Mouse (Mus musculus) liver, adult 2 months (tissue): ENCODE measurements around the gene Atp1b2. TPM values are rescaled to one million over a fixed set of nuclear protein-coding genes. Genes with fewer than 3 reads are reported as not detected.

ENCODE experiments used
- DNase-seq: peaks from one replicate; pipeline ENCODE4 v3.0.0-alpha.2; 2011; ENCODE audit warnings: low read depth, low spot score; ENCODE audit errors: extremely low read depth
- H3K27ac ChIP-seq: fragments of 200-500 bp; replicated peaks from 2 replicates; pipeline ENCODE4 v1.5.1; 2012; ENCODE audit warnings: low read depth, mild to moderate bottlenecking, control low read depth, inconsistent platforms, low read length; ENCODE audit not compliant: insufficient read depth
- H3K27me3 ChIP-seq: fragments of 200-500 bp; 2 replicates; pipeline ENCODE4 v1.6.1; 2012; ENCODE audit warnings: mild to moderate bottlenecking, moderate library complexity, low read length, inconsistent platforms; ENCODE audit not compliant: control insufficient read depth, insufficient read depth
- H3K36me3 ChIP-seq: fragments of 200-500 bp; 2 replicates; pipeline ENCODE4 v1.6.1; 2012; ENCODE audit warnings: low read length, inconsistent platforms; ENCODE audit not compliant: control insufficient read depth, insufficient read depth
- H3K4me1 ChIP-seq: fragments of 200-500 bp; 2 replicates; pipeline ENCODE4 v1.6.1; 2011; ENCODE audit warnings: low read length; ENCODE audit not compliant: control insufficient read depth, insufficient read depth
- H3K4me3 ChIP-seq: fragments of 200-500 bp; 2 replicates; pipeline ENCODE4 v1.5.1; 2011; ENCODE audit warnings: low read depth, mild to moderate bottlenecking, control low read depth, low read length, moderate library complexity; ENCODE audit not compliant: insufficient read depth
- H3K79me2 ChIP-seq: fragments of 200-500 bp; 2 replicates; pipeline ENCODE4 v1.6.1; 2012; ENCODE audit warnings: inconsistent platforms, mild to moderate bottlenecking, low read length, moderate library complexity; ENCODE audit not compliant: control insufficient read depth, insufficient read depth
- H3K9ac ChIP-seq: fragments of 200-500 bp; 2 replicates; pipeline ENCODE4 v1.6.1; 2012; ENCODE audit warnings: low read depth, mild to moderate bottlenecking, control low read depth, inconsistent platforms, low read length
- CTCF ChIP-seq: fragments of 200-500 bp; IDR thresholded peaks from 2 replicates; pipeline ENCODE4 v1.5.1; 2011; ENCODE audit warnings: low read depth, low read length, control low read depth
- POLR2A ChIP-seq: fragments of 200-500 bp; IDR thresholded peaks from 2 replicates; pipeline ENCODE4 v1.6.1; 2011; ENCODE audit warnings: low read length, control low read depth; ENCODE audit not compliant: insufficient read depth; ENCODE audit errors: extremely low read depth
- WGBS: fragments of 180-500 bp; shearing (Covaris S2); methylation state at CpG from one replicate; pipeline ENCODE4 v1.1.7; 2018; 5-methylcytosine and 5-hydroxymethylcytosine counted together
- polyA plus RNA-seq: library from polyadenylated mRNA; depleted of rRNA; stranded (reverse); fragments of >200 nt; gene quantifications from 2 replicates; pipeline ENCODE4 v1.2.3, GENCODE M21; 2012; rRNA removed
- total RNA-seq: library from RNA; depleted of rRNA; stranded (reverse); fragments of >200 nt; gene quantifications from 2 replicates; pipeline ENCODE4 v1.2.3, GENCODE M21; 2014; rRNA removed

The Atp1b2 gene
- total and polyA plus RNA-seq, 2 experiments = 0.18 to 0.40 TPM

DNA sequence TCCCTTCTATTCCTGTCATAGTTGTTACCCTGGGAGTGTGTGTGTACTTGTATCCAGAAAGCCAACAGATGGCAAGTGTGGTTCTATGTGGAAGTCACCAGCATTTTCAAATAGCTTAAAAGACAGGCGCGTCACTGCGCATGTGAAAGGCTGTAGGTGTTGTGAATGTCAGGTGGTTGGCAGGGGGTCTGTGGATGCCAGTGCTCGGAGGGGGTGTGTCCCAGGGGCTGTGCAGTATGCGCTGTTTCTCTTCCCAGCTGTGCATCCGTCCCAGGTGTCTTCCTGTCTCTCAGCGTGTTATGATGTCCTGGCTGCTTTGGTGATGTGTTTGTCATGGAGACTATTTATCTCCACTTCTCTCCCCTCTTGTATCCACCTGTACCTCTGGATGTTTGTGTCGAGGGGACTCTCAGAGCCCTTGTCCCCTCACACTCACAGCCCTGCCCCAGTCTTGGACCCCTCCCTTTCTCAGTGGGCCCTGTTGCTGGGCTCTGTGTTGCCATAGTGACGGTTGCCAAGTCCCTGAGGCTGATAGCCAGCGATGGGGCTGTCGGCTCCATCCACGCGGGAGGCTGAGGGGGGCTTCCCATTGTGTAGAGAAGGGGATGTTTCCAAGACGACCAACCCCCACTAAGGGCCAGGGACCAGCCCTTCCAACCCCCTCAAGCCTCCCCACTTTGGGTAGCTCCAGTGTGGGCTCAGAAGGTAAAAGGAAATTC is 53.0 kb downstream of the Atp1b2 start:
- 0 out of 2 replicates have a peak, but pooled peaks cover under 1% of the 10 kb centered on the region for H3K27me3 ChIP-seq
- H3K36me3 ChIP-seq = no peaks in the 10 kb centered on the region
- no peak overlapping the region for H3K27ac ChIP-seq
- H3K79me2 ChIP-seq = no peaks in the 10 kb centered on the region
- H3K4me3 ChIP-seq = no peak overlapping the region
- H3K9ac ChIP-seq = no peak overlapping the region
- WGBS = 37% methylated on average over 14 of the region's 14 CpGs
- TF ChIP-seq CTCF (no peak), POLR2A (no peak)
- no peak for DNase-seq
- no peaks in the 10 kb centered on the region for H3K4me1 ChIP-seq

DNA sequence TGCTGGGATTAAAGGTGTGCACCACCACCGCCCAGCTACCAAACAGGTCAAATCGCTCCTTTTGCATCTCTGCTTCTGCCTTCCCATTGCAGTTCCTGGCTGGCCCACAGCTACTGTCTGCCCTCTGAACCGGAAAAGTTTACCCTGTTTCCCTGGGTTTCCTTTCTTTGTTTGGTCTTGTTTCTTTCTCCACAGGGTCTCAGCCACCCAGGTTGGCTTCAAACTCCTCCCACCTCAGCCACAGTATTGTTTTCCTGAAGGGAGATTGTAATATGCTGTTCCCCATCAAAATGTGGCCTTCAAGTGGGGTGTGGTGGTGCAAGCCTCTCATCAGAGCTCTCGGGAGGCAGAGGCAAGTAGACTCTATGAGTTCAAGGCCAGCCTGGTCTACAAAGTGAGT is 54.4 kb downstream of the Atp1b2 start:
- H3K27me3 ChIP-seq = 0 out of 2 replicates have a peak, but pooled peaks cover 2% of the 10 kb centered on the region
- peaks cover 5% of the 10 kb centered on the region for H3K4me1 ChIP-seq
- TF ChIP-seq POLR2A (no peak), CTCF (no peak)
- DNase-seq = no peak
- no peaks in the 10 kb centered on the region for H3K36me3 ChIP-seq
- no peak overlapping the region for H3K9ac ChIP-seq
- no peaks in the 10 kb centered on the region for H3K79me2 ChIP-seq
- H3K27ac ChIP-seq = no peak overlapping the region
- WGBS = 65% methylated on average over 4 of the region's 4 CpGs
- no peak overlapping the region for H3K4me3 ChIP-seq

Other genes with a start within 250 kb of the Atp1b2 start
Only the 30 nearest of the 32 such genes appear.
- 86.6 and 91.5 TPM in 2 replicates for gene Naa38, start 210.5 kb downstream of the Atp1b2 start, total RNA-seq
- 133 and 150 TPM in 2 replicates for gene Naa38, start 210.5 kb downstream of the Atp1b2 start, polyA plus RNA-seq
- 33.9 and 40.7 TPM in 2 replicates for gene Cyb5d1, start 210.3 kb downstream of the Atp1b2 start, total RNA-seq
- 21.1 and 22.1 TPM in 2 replicates for gene Cyb5d1, start 210.3 kb downstream of the Atp1b2 start, polyA plus RNA-seq
- gene Tmem88, start 207.7 kb downstream of the Atp1b2 start, total RNA-seq = 1.3 and 1.7 TPM in 2 replicates
- gene Tmem88, start 207.7 kb downstream of the Atp1b2 start, polyA plus RNA-seq = 6.7 and 8.5 TPM in 2 replicates
- gene Kdm6b, start 192.3 kb downstream of the Atp1b2 start, total RNA-seq = 1.6 and 2.3 TPM in 2 replicates
- gene Kdm6b, start 192.3 kb downstream of the Atp1b2 start, polyA plus RNA-seq = 4.2 and 4.6 TPM in 2 replicates
- gene Dnah2, start 56.8 kb downstream of the Atp1b2 start, total RNA-seq = under 0.01 and 0.09 TPM in 2 replicates
- 0.02 TPM in 2 replicates for gene Dnah2, start 56.8 kb downstream of the Atp1b2 start, polyA plus RNA-seq
- gene Efnb3, start 45.7 kb downstream of the Atp1b2 start, total RNA-seq = under 0.01 TPM in 1 of 2 replicates, not detected in the other
- 0.11 and 0.17 TPM in 2 replicates for gene Efnb3, start 45.7 kb downstream of the Atp1b2 start, polyA plus RNA-seq
- 5.6 and 6.4 TPM in 2 replicates for gene Wrap53, start 25.7 kb downstream of the Atp1b2 start, total RNA-seq
- 10.7 and 11.2 TPM in 2 replicates for gene Wrap53, start 25.7 kb downstream of the Atp1b2 start, polyA plus RNA-seq
- gene Trp53, start 25.6 kb downstream of the Atp1b2 start, total RNA-seq = 3.7 and 6.2 TPM in 2 replicates
- 23.5 and 35.4 TPM in 2 replicates for gene Trp53, start 25.6 kb downstream of the Atp1b2 start, polyA plus RNA-seq
- gene Shbg, start 12.0 kb upstream of the Atp1b2 start, total RNA-seq = not detected in 2 replicates
- gene Shbg, start 12.0 kb upstream of the Atp1b2 start, polyA plus RNA-seq = 0.18 TPM in 1 of 2 replicates, not detected in the other
- 12.3 and 19.4 TPM in 2 replicates for gene Sat2, start 16.1 kb upstream of the Atp1b2 start, total RNA-seq
- gene Sat2, start 16.1 kb upstream of the Atp1b2 start, polyA plus RNA-seq = 10.8 and 12.8 TPM in 2 replicates
- gene Fxr2, start 27.0 kb upstream of the Atp1b2 start, total RNA-seq = 18.1 and 19.9 TPM in 2 replicates
- gene Fxr2, start 27.0 kb upstream of the Atp1b2 start, polyA plus RNA-seq = 24.2 and 33.9 TPM in 2 replicates
- not detected in 2 replicates for gene Sox15, start 49.4 kb upstream of the Atp1b2 start, total RNA-seq
- 0.21 TPM in 1 of 2 replicates, not detected in the other for gene Sox15, start 49.4 kb upstream of the Atp1b2 start, polyA plus RNA-seq
- gene Mpdu1, start 56.7 kb upstream of the Atp1b2 start, total RNA-seq = 49.9 and 53.5 TPM in 2 replicates
- gene Mpdu1, start 56.7 kb upstream of the Atp1b2 start, polyA plus RNA-seq = 100 and 115 TPM in 2 replicates
- gene Cd68, start 60.2 kb upstream of the Atp1b2 start, total RNA-seq = 4.5 and 6.0 TPM in 2 replicates
- gene Cd68, start 60.2 kb upstream of the Atp1b2 start, polyA plus RNA-seq = 6.1 and 14.8 TPM in 2 replicates
- 370 and 386 TPM in 2 replicates for gene Eif4a1, start 66.5 kb upstream of the Atp1b2 start, total RNA-seq
- 184 and 221 TPM in 2 replicates for gene Eif4a1, start 66.5 kb upstream of the Atp1b2 start, polyA plus RNA-seq
- gene Senp3, start 76.1 kb upstream of the Atp1b2 start, total RNA-seq = 26.2 and 31.9 TPM in 2 replicates
- gene Senp3, start 76.1 kb upstream of the Atp1b2 start, polyA plus RNA-seq = 17.5 and 25.8 TPM in 2 replicates
- gene Tnfsf13, start 79.8 kb upstream of the Atp1b2 start, total RNA-seq = 1.0 and 1.4 TPM in 2 replicates
- 0.58 and 1.1 TPM in 2 replicates for gene Tnfsf13, start 79.8 kb upstream of the Atp1b2 start, polyA plus RNA-seq
- gene Tnfsf12, start 89.9 kb upstream of the Atp1b2 start, total RNA-seq = 2.6 and 3.0 TPM in 2 replicates
- 9.5 and 18.0 TPM in 2 replicates for gene Tnfsf12, start 89.9 kb upstream of the Atp1b2 start, polyA plus RNA-seq
- 2.5 and 3.4 TPM in 2 replicates for gene Tnfsfm13, start 90.2 kb upstream of the Atp1b2 start, total RNA-seq
- 2.6 and 3.6 TPM in 2 replicates for gene Tnfsfm13, start 90.2 kb upstream of the Atp1b2 start, polyA plus RNA-seq
- 10.0 and 12.6 TPM in 2 replicates for gene Polr2a, start 152.7 kb upstream of the Atp1b2 start, total RNA-seq
- 9.9 and 10.6 TPM in 2 replicates for gene Polr2a, start 152.7 kb upstream of the Atp1b2 start, polyA plus RNA-seq
- not detected in 2 replicates for gene Slc35g3, start 156.0 kb upstream of the Atp1b2 start, total RNA-seq
- not detected in 2 replicates for gene Slc35g3, start 156.0 kb upstream of the Atp1b2 start, polyA plus RNA-seq
- gene Zbtb4, start 160.0 kb upstream of the Atp1b2 start, total RNA-seq = 2.6 and 4.4 TPM in 2 replicates
- 8.2 and 9.7 TPM in 2 replicates for gene Zbtb4, start 160.0 kb upstream of the Atp1b2 start, polyA plus RNA-seq
- 0.46 and 0.54 TPM in 2 replicates for gene Chrnb1, start 190.0 kb upstream of the Atp1b2 start, total RNA-seq
- 0.28 and 0.35 TPM in 2 replicates for gene Chrnb1, start 190.0 kb upstream of the Atp1b2 start, polyA plus RNA-seq
- gene Fgf11, start 195.9 kb upstream of the Atp1b2 start, total RNA-seq = 0.18 and 0.20 TPM in 2 replicates
- gene Fgf11, start 195.9 kb upstream of the Atp1b2 start, polyA plus RNA-seq = 0.33 and 0.34 TPM in 2 replicates
- gene Tmem102, start 199.7 kb upstream of the Atp1b2 start, total RNA-seq = 2.3 and 2.4 TPM in 2 replicates
- 13.5 and 15.7 TPM in 2 replicates for gene Tmem102, start 199.7 kb upstream of the Atp1b2 start, polyA plus RNA-seq
- not detected in 2 replicates for gene Gm39566, start 209.4 kb upstream of the Atp1b2 start, total RNA-seq
- gene Gm39566, start 209.4 kb upstream of the Atp1b2 start, polyA plus RNA-seq = not detected in 2 replicates
- not detected in 2 replicates for gene Spem2, start 212.5 kb upstream of the Atp1b2 start, total RNA-seq
- not detected in 2 replicates for gene Spem2, start 212.5 kb upstream of the Atp1b2 start, polyA plus RNA-seq
- not detected in 2 replicates for gene Spem1, start 216.2 kb upstream of the Atp1b2 start, total RNA-seq
- gene Spem1, start 216.2 kb upstream of the Atp1b2 start, polyA plus RNA-seq = 0.09 TPM in 1 of 2 replicates, not detected in the other
- 0.18 and 0.34 TPM in 2 replicates for gene Nlgn2, start 231.8 kb upstream of the Atp1b2 start, total RNA-seq
- gene Nlgn2, start 231.8 kb upstream of the Atp1b2 start, polyA plus RNA-seq = 0.93 and 1.9 TPM in 2 replicates
- 326 and 353 TPM in 2 replicates for gene Tmem256, start 232.6 kb upstream of the Atp1b2 start, total RNA-seq
- gene Tmem256, start 232.6 kb upstream of the Atp1b2 start, polyA plus RNA-seq = 284 and 370 TPM in 2 replicates